Mouse (Mus musculus) heart, postnatal 4 days (tissue): ENCODE data around the gene Cyb5b. TPM values are rescaled to one million over a fixed set of nuclear protein-coding genes. Genes with fewer than 3 reads are reported as not detected.
"Not testable (repeated sequence)": the region's sequence is repeated elsewhere in the genome, so short reads cannot be mapped to it uniquely, and the experiment has no call there.

ENCODE experiments used
- DNase-seq: peaks from one replicate; pipeline ENCODE4 v3.0.0; 2021
- total RNA-seq, 2 experiments: library from RNA; stranded (reverse); gene quantifications; 2 replicates each; pipeline ENCODE4 v1.2.3; 2021

Gene Cyb5b
- 10 to 100 TPM; 55.6 to 59.6 TPM for total RNA-seq

DNA sequence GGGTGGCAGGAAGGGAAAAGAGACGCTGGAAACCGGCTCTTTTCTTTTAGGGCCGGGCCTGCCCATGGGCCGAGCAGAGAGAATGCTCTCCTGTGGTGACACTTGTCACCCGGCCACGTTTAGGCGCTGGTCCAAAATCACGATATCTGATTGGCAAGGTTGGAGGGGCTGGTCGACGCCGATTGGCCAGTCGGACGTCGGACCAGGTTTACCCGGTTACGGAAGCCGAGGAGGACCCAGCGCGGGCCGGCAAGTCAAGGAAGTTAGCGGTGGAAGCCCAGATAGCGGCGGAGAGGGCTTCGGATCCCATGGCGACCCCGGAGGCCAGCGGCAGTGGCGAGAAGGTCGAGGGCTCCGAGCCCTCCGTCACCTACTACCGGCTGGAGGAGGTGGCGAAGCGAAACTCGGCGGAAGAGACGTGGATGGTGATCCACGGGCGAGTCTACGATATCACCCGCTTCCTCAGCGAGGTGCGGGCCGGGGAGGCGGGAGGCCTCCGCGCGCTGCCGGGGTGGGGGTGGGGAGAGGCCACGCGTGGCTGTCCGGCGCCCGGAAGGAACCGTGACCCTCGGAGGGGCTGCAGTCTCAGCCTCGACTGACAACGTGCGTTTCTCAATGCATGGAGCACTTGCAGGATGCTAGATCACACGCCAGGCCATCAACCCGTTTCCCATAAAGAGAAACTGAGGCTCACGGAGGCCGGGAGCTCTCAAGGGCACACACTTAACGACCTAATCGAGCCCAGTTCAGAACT is at the start of gene Cyb5b:
Gene Cyb5b (plus strand): TSS at position 237 of the 754 bp plus-strand sequence.
- DNase-seq, result peak; percentile 98

DNA sequence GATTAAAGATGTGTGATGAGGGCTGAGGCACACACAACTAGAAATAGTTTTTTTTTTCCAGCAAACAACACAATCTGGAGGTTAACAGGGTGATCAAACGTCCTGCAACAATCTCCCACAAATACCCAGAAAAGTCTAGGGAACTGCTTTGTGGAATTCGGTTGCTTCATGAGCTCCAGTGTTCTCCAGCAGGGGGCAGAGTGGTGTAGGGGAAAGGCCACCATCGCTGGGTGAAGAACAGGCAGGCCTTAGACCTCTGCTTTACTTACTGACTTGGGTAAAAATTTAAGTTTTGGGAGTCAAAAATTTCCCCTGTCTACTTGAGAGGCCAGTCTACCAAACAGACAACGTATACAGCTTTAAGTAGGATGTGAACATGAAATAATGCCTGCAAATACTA is 45.9 kb upstream of the Cyb5b start:
- DNase-seq, result peak; percentile 90

DNA sequence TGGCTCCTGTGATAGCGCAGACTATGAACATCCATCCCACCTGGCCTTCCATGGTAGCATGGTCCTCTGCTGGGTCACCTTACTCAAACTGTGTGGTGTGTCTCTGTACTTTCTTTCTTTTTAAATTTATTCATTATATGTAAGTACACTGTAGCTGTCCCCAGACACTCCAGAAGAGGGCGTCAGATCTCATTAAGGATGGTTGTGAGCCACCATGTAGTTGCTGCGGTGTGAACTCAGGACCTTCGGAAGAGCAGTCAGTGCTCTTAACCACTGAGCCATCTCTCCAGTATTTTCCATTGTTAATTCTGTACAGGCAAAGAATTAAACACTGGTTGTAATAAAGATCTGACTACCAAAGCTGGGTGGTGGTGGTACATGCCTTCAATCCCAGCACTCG is 42.4 kb upstream of the Cyb5b start:
- not testable (repeated sequence) for DNase-seq

GRCm38 (mm10) chr8:107108978-107109720 is 41.3 kb upstream of the Cyb5b start:
- no peak for DNase-seq

- DNase-seq, result no peak
Measured at GRCm38 (mm10) chr8:107109816-107110435, 40.5 kb upstream of the Cyb5b start.

GRCm38 (mm10) chr8:107110629-107111330 is 39.7 kb upstream of the Cyb5b start:
- DNase-seq, result no peak

- peak; percentile 36 for DNase-seq
Measured at GRCm38 (mm10) chr8:107111340-107112105, 38.9 kb upstream of the Cyb5b start.

- DNase-seq, result no peak
Measured at GRCm38 (mm10) chr8:107113209-107113608, 37.2 kb upstream of the Cyb5b start.

- peak; percentile 14 for DNase-seq
Measured at GRCm38 (mm10) chr8:107114150-107115007, 36.1 kb upstream of the Cyb5b start.

GRCm38 (mm10) chr8:107115008-107115320 is 35.5 kb upstream of the Cyb5b start:
- DNase-seq, result no peak

- peak; percentile 88 for DNase-seq
Measured at GRCm38 (mm10) chr8:107116023-107116422, 34.4 kb upstream of the Cyb5b start.

DNA sequence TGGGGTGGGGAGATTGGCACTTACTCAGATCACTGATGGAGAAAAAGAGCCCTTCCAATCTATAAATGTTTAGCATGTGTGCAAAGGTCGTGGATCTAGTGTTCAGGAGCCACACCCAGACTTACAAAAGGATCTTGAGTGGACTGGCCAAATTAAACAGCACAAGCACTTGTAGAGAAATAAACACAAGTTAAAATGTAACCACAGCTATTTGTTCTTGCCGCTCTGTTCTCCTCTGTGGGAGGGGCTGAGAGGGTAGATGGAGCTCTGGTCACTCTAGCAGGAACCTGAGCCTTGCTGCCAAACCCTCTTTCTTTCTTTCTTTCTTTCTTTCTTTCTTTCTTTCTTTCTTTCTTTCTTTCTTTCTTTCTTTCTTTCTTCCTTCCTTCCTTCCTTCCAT is 33.4 kb upstream of the Cyb5b start:
- no peak for DNase-seq

DNA sequence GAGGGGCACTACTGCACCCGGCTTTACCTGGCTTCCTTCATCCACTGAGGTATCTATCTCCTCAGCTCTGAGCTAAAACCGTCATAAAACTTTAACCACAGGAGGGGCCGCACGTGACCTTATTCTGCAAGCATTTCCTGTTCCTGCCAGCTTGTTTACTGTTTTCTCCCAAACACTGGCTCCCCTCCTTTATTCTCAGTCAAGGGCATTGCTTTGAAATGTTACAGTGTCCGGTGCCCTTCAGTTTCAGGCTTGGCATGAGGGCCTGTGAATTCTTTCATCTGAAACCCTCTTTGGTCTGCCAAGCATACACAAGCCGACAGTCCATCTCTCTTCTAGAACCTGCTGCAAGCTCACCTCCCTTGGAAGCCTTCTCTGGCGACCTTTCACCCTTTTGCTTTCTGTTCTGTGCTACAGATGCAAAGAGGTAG is 31.6 kb upstream of the Cyb5b start:
- peak; percentile 25 for DNase-seq

GRCm38 (mm10) chr8:107119412-107119811 is 31.0 kb upstream of the Cyb5b start:
- DNase-seq, result no peak

GRCm38 (mm10) chr8:107120806-107121205 is 29.6 kb upstream of the Cyb5b start:
- no peak for DNase-seq

GRCm38 (mm10) chr8:107121681-107122291 is 28.7 kb upstream of the Cyb5b start:
- no peak for DNase-seq

GRCm38 (mm10) chr8:107123063-107123614 is 27.3 kb upstream of the Cyb5b start:
- DNase-seq, result no peak

DNA sequence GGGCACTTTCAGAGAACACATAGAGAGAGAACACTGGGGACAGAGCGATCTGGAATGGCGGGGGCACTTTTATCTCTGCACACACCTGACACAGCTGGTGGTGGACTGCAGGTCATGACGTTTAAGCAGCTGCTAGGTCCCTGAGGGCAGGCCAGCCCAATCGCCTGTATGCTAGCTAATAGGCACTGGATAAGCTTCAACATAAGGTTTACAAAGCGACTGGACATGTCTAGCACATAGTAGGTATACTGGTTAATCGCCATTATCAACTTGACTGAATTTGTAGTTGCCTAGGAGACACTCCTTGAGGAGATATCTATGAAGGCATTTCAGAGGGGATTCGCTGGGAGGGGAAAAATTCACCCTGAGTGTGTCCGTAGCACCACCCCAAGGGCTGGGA is 26.1 kb upstream of the Cyb5b start:
- no peak for DNase-seq

- peak; percentile 43 for DNase-seq
Measured at GRCm38 (mm10) chr8:107129171-107130025, 21.0 kb upstream of the Cyb5b start.
